Mouse (Mus musculus): ENCODE measurements around the gene B3gnt5. TPM values are rescaled to one million over a fixed set of nuclear protein-coding genes. Genes with fewer than 3 reads are reported as not detected.
"Not testable (repeated sequence)": the region's sequence is repeated elsewhere in the genome, so short reads cannot be mapped to it uniquely, and the experiment has no call there.

B3gnt5 gene
- total RNA-seq (2021), result under 1 TPM; 0.54 to 0.61 TPM
- long read RNA-seq, experiment 1, result 0 reads
- long read RNA-seq, experiment 2, partial matches to known transcripts, result 0 of 1 reads
- long read RNA-seq, experiment 2, other reads (novel, unspliced or antisense), result 0 of 1 reads

- no peak for DNase-seq (ENCODE audit: low spot score in 2 of 2)
Measured at GRCm38 (mm10) chr16:19760074-19760473, at the start of gene B3gnt5. Gene B3gnt5, plus strand, starts transcription at chr16:19760208.

GRCm38 (mm10) chr16:19720959-19721358 is 39.0 kb upstream of the B3gnt5 start:
- no peak overlapping the region for H3K4me3 ChIP-seq
- no peak for DNase-seq (ENCODE audit: low spot score in 2 of 2)
- TF ChIP-seq CTCF (conservative IDR thresholded peaks at IDR 0.05), result no peak
- no peak overlapping the region for H3K27ac ChIP-seq

More at GRCm38 (mm10) chr16:19760074-19760473, at the start of gene B3gnt5:
- peak within 1 kb of the TSS; percentile 59 for H3K4me3 ChIP-seq
- H3K27ac ChIP-seq, result no peak within 1 kb of the TSS
- TF ChIP-seq CTCF (conservative IDR thresholded peaks at IDR 0.05), result no peak

GRCm38 (mm10) chr16:19724139-19724538 is 35.9 kb upstream of the B3gnt5 start:
- H3K27ac ChIP-seq; DNase-seq (ENCODE audit: low spot score in 2 of 2); H3K4me3 ChIP-seq: not testable (repeated sequence)
- TF ChIP-seq CTCF (conservative IDR thresholded peaks at IDR 0.05), result peak; percentile 79

GRCm38 (mm10) chr16:19732896-19733295 is 27.1 kb upstream of the B3gnt5 start:
- no peak for DNase-seq (ENCODE audit: low spot score in 2 of 2)
- no peak overlapping the region for H3K27ac ChIP-seq
- TF ChIP-seq CTCF (conservative IDR thresholded peaks at IDR 0.05), result no peak
- H3K4me3 ChIP-seq, result no peak overlapping the region

- TF ChIP-seq CTCF (conservative IDR thresholded peaks at IDR 0.05), result no peak
- H3K27ac ChIP-seq, result no peak overlapping the region
- no peak for DNase-seq (ENCODE audit: low spot score in 2 of 2)
- peak overlapping the region; percentile 59 for H3K4me3 ChIP-seq
Measured at GRCm38 (mm10) chr16:19760505-19761496, 793 bp downstream of the B3gnt5 start.

- peak overlapping the region; percentile 59 for H3K4me3 ChIP-seq
- no peak for DNase-seq (ENCODE audit: low spot score in 2 of 2)
- H3K27ac ChIP-seq, result no peak overlapping the region
- no peak for TF ChIP-seq CTCF (conservative IDR thresholded peaks at IDR 0.05)
Measured at GRCm38 (mm10) chr16:19761691-19762090, 1.7 kb downstream of the B3gnt5 start.

- DNase-seq (ENCODE audit: low spot score in 2 of 2), result no peak
- no peak overlapping the region for H3K4me3 ChIP-seq
- no peak overlapping the region for H3K27ac ChIP-seq
- peak; percentile 23; the same call in 1 of the 2 replicates for TF ChIP-seq CTCF (conservative IDR thresholded peaks at IDR 0.05)
Measured at GRCm38 (mm10) chr16:19766107-19766506, 6.1 kb downstream of the B3gnt5 start.

GRCm38 (mm10) chr16:19768046-19768445 is 8.0 kb downstream of the B3gnt5 start:
- Histone ChIP-seq H3K4me3 (no peak overlapping the region), H3K27ac (no peak overlapping the region)
- no peak for TF ChIP-seq CTCF (conservative IDR thresholded peaks at IDR 0.05)
- no peak for DNase-seq (ENCODE audit: low spot score in 2 of 2)

- DNase-seq (ENCODE audit: low spot score in 2 of 2), result no peak
- H3K4me3 ChIP-seq, result no peak overlapping the region
- no peak overlapping the region for H3K27ac ChIP-seq
- no peak for TF ChIP-seq CTCF (conservative IDR thresholded peaks at IDR 0.05)
Measured at GRCm38 (mm10) chr16:19772013-19772412, 12.0 kb downstream of the B3gnt5 start.

- no peak for TF ChIP-seq CTCF (conservative IDR thresholded peaks at IDR 0.05)
- Histone ChIP-seq H3K4me3 (no peak overlapping the region), H3K27ac (no peak overlapping the region)
- no peak for DNase-seq (ENCODE audit: low spot score in 2 of 2)
Measured at GRCm38 (mm10) chr16:19786386-19787090, 26.5 kb downstream of the B3gnt5 start.

GRCm38 (mm10) chr16:19789914-19790313 is 29.9 kb downstream of the B3gnt5 start:
- no peak for TF ChIP-seq CTCF (conservative IDR thresholded peaks at IDR 0.05)
- DNase-seq (ENCODE audit: low spot score in 2 of 2), result no peak
- Histone ChIP-seq H3K27ac (no peak overlapping the region), H3K4me3 (no peak overlapping the region)

GRCm38 (mm10) chr16:19818801-19819200 is 58.8 kb downstream of the B3gnt5 start:
- Histone ChIP-seq H3K27ac (no peak overlapping the region), H3K4me3 (no peak overlapping the region)
- no peak for TF ChIP-seq CTCF (conservative IDR thresholded peaks at IDR 0.05)
- no peak for DNase-seq (ENCODE audit: low spot score in 2 of 2)

Other genes with a start within 250 kb of the B3gnt5 start
- not detected for gene Olfr167, start 237.9 kb upstream of the B3gnt5 start, total RNA-seq (2021)
- not detected for gene Olfr168, start 224.7 kb upstream of the B3gnt5 start, total RNA-seq (2021)
- not detected for gene Olfr169, start 188.4 kb upstream of the B3gnt5 start, total RNA-seq (2021)
- not detected for gene Olfr170, start 148.3 kb upstream of the B3gnt5 start, total RNA-seq (2021)
- not detected for gene Olfr171, start 130.3 kb upstream of the B3gnt5 start, total RNA-seq (2021)
- gene Lamp3, start 53.8 kb upstream of the B3gnt5 start, total RNA-seq (2021), result under 1 TPM; 0.10 TPM
- 1 to 10 TPM; 1.2 TPM for gene Klhl6, start 222.8 kb downstream of the B3gnt5 start, total RNA-seq (2021)